Mouse (Mus musculus) liver, embryonic 14.5 days (tissue): ENCODE data around the gene Gm28043. TPM values are rescaled to one million over a fixed set of nuclear protein-coding genes. Genes with fewer than 3 reads are reported as not detected.
"Not testable (repeated sequence)": the region's sequence is repeated elsewhere in the genome, so short reads cannot be mapped to it uniquely, and the experiment has no call there.

Experiments
- ATAC-seq: fragments of 200-750 bp; cut with Nextera tagmentation; 2 replicates; pipeline ENCODE4 v1.8.0; 2017; ENCODE audit warnings: moderate number of reproducible peaks, mild to moderate bottlenecking, moderate library complexity; ENCODE audit not compliant: insufficient read depth
- DNase-seq, 3 experiments: peaks; one replicate each; pipeline ENCODE4 v3.0.0-alpha.2; 2012 to 2013; ENCODE audit warnings: low read depth in 3 of 3, low spot score in 3 of 3
- H3K27ac ChIP-seq: fragments of 300-500 bp; sonication (generic); 2 replicates; pipeline ENCODE4 v1.5.1; 2014; ENCODE audit warnings: moderate library complexity, mild to moderate bottlenecking, control low read depth, inconsistent platforms
- H3K27me3 ChIP-seq: fragments of 300-500 bp; sonication (generic); 2 replicates; pipeline ENCODE4 v1.6.1; 2014; ENCODE audit warnings: mild to moderate bottlenecking, low read length, moderate library complexity; ENCODE audit not compliant: control insufficient read depth, insufficient read depth
- H3K36me3 ChIP-seq: fragments of 300-500 bp; sonication (generic); replicated peaks from 2 replicates; pipeline ENCODE4 v1.6.1; 2014; ENCODE audit warnings: low read depth; ENCODE audit not compliant: control insufficient read depth, insufficient read depth
- H3K4me1 ChIP-seq, 2 experiments: fragments of 200-500 bp in 1 of 2; fragments of 300-500 bp in 1 of 2; sonication (generic) in 1 of 2; replicated peaks; 2 replicates each; pipeline ENCODE4 v1.6.1; 2012 to 2014; ENCODE audit warnings: antibody characterized with exemption in 1 of 2, inconsistent platforms in 1 of 2, low read length in 1 of 2; ENCODE audit not compliant: control insufficient read depth in 2 of 2, insufficient read depth in 2 of 2
- H3K4me2 ChIP-seq: fragments of 300-500 bp; sonication (generic); 2 replicates; pipeline ENCODE4 v1.6.1; 2014; ENCODE audit warnings: low read depth, mild to moderate bottlenecking, control low read depth, moderate library complexity
- H3K4me3 ChIP-seq, 2 experiments: fragments of 200-500 bp in 1 of 2; fragments of 300-500 bp in 1 of 2; sonication (generic) in 1 of 2; 2 replicates each; pipeline ENCODE4 v1.5.1; 2012 to 2014; ENCODE audit warnings: low read depth in 2 of 2, low read length in 2 of 2, mild to moderate bottlenecking in 2 of 2, control low read depth in 1 of 2, inconsistent platforms in 1 of 2, moderate library complexity in 1 of 2; ENCODE audit not compliant: insufficient read depth in 1 of 2
- H3K9ac ChIP-seq: fragments of 300-500 bp; sonication (generic); replicated peaks from 2 replicates; pipeline ENCODE4 v1.6.1; 2014; ENCODE audit warnings: mild to moderate bottlenecking, control low read depth, moderate library complexity
- H3K9me3 ChIP-seq: fragments of 300-500 bp; sonication (generic); 2 replicates; pipeline ENCODE4 v1.6.1; 2016; ENCODE audit warnings: low read length, mixed read lengths; ENCODE audit not compliant: control insufficient read depth
- CTCF ChIP-seq: IDR thresholded peaks from 2 replicates; pipeline ENCODE4 v1.5.1; 2016; ENCODE audit warnings: antibody characterized with exemption, low read depth, control low read depth
- EP300 ChIP-seq: IDR thresholded peaks from 2 replicates; pipeline ENCODE4 v1.6.1; 2016; ENCODE audit warnings: antibody characterized with exemption, low read depth
- WGBS: fragments of 180-500 bp; shearing (Covaris S2); extraction: QIAGEN DNeasy Blood & Tissue Kit; methylation state at CpG from one replicate; pipeline ENCODE4 v1.1.7; 2014; ENCODE audit not compliant: insufficient replicate concordance; 5-methylcytosine and 5-hydroxymethylcytosine counted together
- polyA plus RNA-seq, 2 experiments: library from polyadenylated mRNA; depleted of rRNA in 1 of 2; stranded (reverse) in 1 of 2; unstranded in 1 of 2; fragments of >200 nt; fragmentation: Nextera tagmentation in 1 of 2; extraction: Ambion mirVana in 1 of 2; gene quantifications; 2 replicates each; pipeline versions ENCODE4 v1.2.1 to v1.2.3; 2012 to 2014

Gene Gm28043
- polyA plus RNA-seq, 2 experiments = 0.38 to 1.4 TPM

DNA sequence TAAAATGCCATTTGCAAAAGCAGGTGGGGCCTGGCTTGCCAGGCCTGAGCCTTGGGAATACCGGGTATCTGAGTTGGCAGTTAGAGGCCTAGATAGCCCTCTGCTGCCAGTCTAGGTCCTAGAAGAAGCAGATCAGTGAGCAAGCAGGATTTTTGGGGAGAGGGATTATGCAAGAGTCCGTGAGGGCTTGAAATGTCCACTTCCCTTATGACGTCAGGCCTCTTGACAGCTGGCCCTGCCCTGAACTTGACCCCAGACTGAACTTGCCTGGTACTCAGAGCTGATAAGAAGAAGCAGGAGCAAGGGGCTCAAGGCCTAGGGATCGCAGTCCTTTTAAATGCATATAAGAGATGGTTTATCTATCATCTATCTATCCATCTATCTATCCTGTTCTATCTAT, 13.3 kb upstream of the Gm28043 start:
- Histone ChIP-seq H3K27me3 (no peaks in the 10 kb centered on the region), H3K9ac (no peak overlapping the region), H3K4me2 (no peak overlapping the region), H3K36me3 (no peaks in the 10 kb centered on the region), H3K4me3 (no peak overlapping the region), H3K4me1 (no peaks in the 10 kb centered on the region), H3K27ac (no peak overlapping the region), H3K9me3 (no peaks in the 10 kb centered on the region)
- DNase-seq (no peak), ATAC-seq (no peak)
- WGBS = 50% methylated on average over 4 of the region's 4 CpGs
- TF ChIP-seq EP300 = no peak
- TF ChIP-seq CTCF = no peak

DNA sequence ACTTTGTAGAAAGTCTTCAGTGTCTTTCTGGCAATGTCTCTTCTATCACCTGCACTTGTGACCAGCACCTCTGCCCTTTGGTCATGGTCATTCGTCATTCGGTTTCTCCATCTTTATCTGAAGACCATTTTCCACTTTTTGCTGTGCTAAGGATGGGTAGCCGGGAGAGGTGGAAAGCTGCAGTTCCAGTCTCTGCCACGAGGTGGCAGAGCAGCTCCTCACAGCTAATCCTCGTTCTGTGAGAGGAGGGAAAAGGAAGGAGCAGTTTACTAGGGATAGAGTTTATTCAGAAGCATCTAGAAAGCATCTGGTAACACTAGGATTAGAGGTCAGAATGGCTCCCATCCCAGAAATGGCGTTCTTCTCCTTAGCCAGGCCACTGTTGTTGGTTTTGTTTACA, 11.4 kb upstream of the Gm28043 start:
- H3K27ac ChIP-seq = no peak overlapping the region
- peak; percentile 97 for TF ChIP-seq CTCF
- TF ChIP-seq EP300 = no peak
- H3K4me2 ChIP-seq = no peak overlapping the region
- DNase-seq = peak; percentile 31 to 39 (median 36)
- no peaks in the 10 kb centered on the region for H3K4me1 ChIP-seq
- ATAC-seq = no peak
- no peaks in the 10 kb centered on the region for H3K9me3 ChIP-seq
- 21% methylated on average over 6 of the region's 6 CpGs for WGBS
- H3K27me3 ChIP-seq = no peaks in the 10 kb centered on the region
- H3K4me3 ChIP-seq = no peak overlapping the region
- no peak overlapping the region for H3K9ac ChIP-seq
- H3K36me3 ChIP-seq = no peaks in the 10 kb centered on the region

DNA sequence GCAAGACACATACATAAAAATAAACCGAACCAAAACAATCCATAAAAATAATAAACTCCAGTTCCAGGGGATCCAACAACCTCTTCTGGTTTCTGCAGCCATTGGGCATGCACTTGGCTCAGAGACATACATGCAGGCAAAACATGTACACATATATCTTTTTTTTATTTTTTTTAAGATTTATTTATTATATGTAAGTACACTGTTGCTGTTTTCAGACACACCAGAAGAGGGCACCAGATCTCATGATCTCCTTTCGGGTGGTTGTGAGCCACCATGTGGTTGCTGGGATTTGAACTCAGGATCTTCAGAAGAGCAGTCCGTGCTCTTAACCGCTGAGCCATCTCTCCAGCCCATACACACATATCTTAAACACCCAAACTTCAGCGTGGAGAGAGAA, 1.2 kb upstream of the Gm28043 start:
- not testable (repeated sequence) for DNase-seq, H3K9ac ChIP-seq, H3K36me3 ChIP-seq, ATAC-seq, H3K27me3 ChIP-seq, H3K4me3 ChIP-seq, H3K9me3 ChIP-seq
- WGBS = 77% methylated on average over 5 of the region's 5 CpGs
- peak overlapping the region; percentile 40; the same call in 1 of the 2 replicates for H3K27ac ChIP-seq
- peak overlapping the region; percentile 84 for H3K4me2 ChIP-seq
- H3K4me1 ChIP-seq = peaks cover 8 to 21% of the 10 kb centered on the region in 2 experiments
- peak; percentile 33 for TF ChIP-seq CTCF

DNA sequence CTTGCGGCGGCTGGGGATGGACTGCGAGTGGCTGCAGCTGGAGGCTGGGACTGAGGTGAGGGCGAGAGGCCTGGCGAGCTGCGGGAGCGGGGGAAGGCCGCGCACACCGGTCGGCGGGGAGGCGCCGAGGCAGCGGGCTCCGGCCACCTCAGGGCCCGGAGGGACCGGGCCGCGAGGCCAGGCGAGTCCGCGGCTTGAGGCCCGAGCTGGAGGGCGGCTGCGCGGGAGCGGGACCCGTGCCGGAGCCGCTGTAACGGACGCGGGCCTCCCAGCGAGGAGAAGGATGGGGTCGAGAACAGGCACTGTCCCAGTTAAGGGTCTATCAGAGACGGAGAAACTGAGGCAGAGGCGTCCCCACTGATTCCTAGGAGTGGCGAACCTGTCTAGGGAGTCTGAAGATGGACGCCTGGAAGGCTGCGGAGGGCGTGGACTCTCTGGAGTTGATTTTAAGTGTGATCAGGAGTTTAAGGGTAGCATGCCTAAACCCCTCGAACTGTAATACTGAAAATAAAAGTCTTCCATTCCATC, 412 bp downstream of the Gm28043 start:
- TF ChIP-seq EP300 (no peak), CTCF (no peak)
- H3K9ac ChIP-seq = peak overlapping the region; percentile 84
- H3K9me3 ChIP-seq = no peaks in the 10 kb centered on the region
- H3K27me3 ChIP-seq = no peaks in the 10 kb centered on the region
- H3K36me3 ChIP-seq = peaks cover 17% of the 10 kb centered on the region
- ATAC-seq = peak; percentile 63
- H3K27ac ChIP-seq = peak overlapping the region; percentile 68
- peak overlapping the region; percentile 76 to 89 for H3K4me3 ChIP-seq
- H3K4me1 ChIP-seq = peaks cover 8 to 21% of the 10 kb centered on the region in 2 experiments
- under 1% methylated on average over 43 of the region's 43 CpGs for WGBS
- H3K4me2 ChIP-seq = peak overlapping the region; percentile 84
- peak in 1 of 3 experiments; percentile 9 for DNase-seq

DNA sequence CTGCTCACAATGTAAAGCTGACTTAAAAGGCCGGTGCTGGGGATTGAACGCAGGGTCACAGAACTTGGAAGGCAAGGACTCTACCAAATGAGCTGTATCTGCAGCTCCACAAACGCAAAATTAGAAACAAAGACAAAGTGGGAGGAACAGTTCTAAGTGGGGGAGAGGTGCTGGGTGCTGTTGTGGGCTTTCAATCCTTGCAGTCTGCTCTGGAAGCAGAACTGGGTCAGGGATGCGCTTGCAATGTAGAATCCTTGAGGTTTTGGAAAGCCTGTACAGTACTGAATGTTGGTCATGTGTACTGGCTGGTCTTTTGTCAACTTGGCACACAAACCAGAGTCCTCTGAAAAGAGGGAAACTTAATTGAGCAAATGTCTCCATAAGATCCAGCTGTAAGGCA, 940 bp downstream of the Gm28043 start:
- H3K9me3 ChIP-seq = no peaks in the 10 kb centered on the region
- peak overlapping the region; percentile 84 for H3K4me2 ChIP-seq
- no peak overlapping the region for H3K27ac ChIP-seq
- WGBS = 13% methylated on average over 4 of the region's 4 CpGs
- H3K36me3 ChIP-seq = peaks cover 17% of the 10 kb centered on the region
- no peak for TF ChIP-seq CTCF
- peak overlapping the region; percentile 84 for H3K9ac ChIP-seq
- H3K27me3 ChIP-seq = no peaks in the 10 kb centered on the region
- peak overlapping the region; percentile 76 to 89 for H3K4me3 ChIP-seq
- no peak for DNase-seq
- peaks cover 8 to 21% of the 10 kb centered on the region in 2 experiments for H3K4me1 ChIP-seq
- ATAC-seq = no peak
